Mouse (Mus musculus) left cerebral cortex, postnatal 4 days (tissue): ENCODE results near the gene Prelid3b. TPM values are rescaled to one million over a fixed set of nuclear protein-coding genes. Genes with fewer than 3 reads are reported as not detected.
A peak's percentile ranks its signal among the peaks of the same experiment; 100 is the strongest.

Experiments used
- DNase-seq: peaks from one replicate; pipeline ENCODE4 v3.0.0-alpha.2; 2022
- intact Hi-C: fragments of 180-260 bp; cut with DNase I; formaldehyde crosslinking; loops from one replicate; pipeline ENCODE4 v1.15.1; 2025
- total RNA-seq, 2 experiments: library from RNA; stranded (reverse); gene quantifications; 2 replicates each; pipeline ENCODE4 v1.2.3; 2021

Prelid3b gene
- total RNA-seq, 2 experiments from 2014 or later, result 54.4 to 57.0 TPM

DNA sequence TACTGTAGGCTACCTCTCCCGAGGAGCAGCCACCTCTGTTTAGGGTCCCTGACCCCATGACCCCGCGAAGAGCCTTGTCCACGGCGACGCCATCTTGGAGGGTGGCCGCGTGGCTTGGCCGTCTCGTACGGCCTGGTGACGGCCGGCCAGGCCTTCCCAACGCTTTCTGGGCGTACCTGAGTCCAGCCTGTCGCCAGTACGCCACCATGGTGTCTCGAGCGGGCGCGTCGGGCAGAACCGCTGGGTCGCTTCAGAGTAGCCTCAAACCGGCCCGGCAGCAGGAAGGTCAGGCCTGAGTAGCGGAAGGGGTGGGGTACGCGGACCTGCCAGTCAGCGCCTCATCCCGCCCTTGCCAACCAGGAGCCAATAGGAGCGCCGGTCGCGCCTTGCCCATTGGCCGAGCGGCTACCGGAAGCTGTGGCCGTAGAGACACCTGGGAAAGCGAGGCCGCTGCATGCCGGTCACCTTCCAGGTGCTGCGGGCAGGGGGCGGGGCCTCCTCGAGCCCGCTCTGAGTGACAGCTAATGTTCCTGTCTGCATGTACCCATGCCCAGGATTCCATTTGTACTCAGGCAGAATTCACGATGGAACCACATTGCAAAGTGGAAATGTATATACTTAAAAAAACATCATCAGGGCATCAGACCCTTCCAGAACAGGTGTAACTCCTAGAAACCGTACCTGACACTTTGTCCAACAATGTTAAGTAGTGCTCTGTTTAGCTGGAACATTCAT is 8.9 kb downstream of the Prelid3b start, which contains the start of gene Atp5e:
TSS of gene Atp5e (minus strand) at position 317 of the 735 bp plus-strand sequence.
- intact Hi-C loops, result loop anchor here (10.0 kb wide), 2 partner anchors 129 to 391 kb away; no protein-coding TSS in a partner anchor
- peak; percentile 96 for DNase-seq

DNA sequence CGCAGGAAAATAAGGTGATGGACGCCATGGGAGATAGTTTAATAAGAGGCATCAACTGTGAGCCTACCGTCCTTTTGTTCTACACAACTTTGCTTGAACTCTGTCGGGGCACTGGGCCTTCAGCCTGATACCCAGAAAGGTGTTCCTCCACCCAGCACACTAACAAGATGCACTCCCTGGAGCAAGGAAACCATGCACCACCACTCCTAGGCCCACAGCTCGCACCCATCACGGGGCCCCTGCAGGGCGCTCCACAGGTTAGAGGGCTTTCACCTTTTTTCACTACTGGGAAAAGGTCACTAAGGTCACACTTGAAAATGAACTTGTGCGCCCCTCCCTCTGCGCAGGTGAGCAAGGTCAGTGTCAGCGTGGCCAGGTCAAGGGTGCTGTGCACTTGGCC is 9.5 kb downstream of the Prelid3b start:
- DNase-seq, result peak; percentile 10
- intact Hi-C loops, result loop anchor here (10.0 kb wide), 2 partner anchors 129 to 391 kb away; no protein-coding TSS in a partner anchor

GRCm38 (mm10) chr2:174459365-174459764 is 13.5 kb downstream of the Prelid3b start:
- intact Hi-C loops, result no loop called here
- DNase-seq, result no peak

- no peak for DNase-seq
- intact Hi-C loops, result no loop called here
Measured at GRCm38 (mm10) chr2:174453681-174454080, 19.2 kb downstream of the Prelid3b start.

DNA sequence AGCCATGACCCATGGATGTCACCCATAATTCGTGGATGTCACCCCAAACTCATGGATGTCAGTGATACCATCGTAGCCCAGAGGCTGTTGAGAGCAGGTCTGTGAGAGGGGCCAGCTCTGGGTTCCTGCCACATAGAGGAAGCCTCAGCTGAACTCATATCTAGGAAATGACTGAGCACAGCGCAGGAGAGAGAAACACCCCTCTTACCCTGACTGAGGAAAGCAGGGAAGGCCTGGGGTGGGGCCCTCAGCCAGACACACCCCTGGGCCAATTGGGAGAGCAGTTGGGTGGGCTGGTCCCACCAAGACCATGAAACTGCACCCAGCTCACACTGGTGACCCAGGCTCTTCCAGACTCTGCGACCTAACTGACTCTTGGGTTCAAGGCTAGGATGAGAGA is 22.5 kb downstream of the Prelid3b start, which contains the start of gene Tubb1:
TSS of gene Tubb1 (plus strand) at position 343 of the 400 bp plus-strand sequence.
- intact Hi-C loops, result no loop called here

DNA sequence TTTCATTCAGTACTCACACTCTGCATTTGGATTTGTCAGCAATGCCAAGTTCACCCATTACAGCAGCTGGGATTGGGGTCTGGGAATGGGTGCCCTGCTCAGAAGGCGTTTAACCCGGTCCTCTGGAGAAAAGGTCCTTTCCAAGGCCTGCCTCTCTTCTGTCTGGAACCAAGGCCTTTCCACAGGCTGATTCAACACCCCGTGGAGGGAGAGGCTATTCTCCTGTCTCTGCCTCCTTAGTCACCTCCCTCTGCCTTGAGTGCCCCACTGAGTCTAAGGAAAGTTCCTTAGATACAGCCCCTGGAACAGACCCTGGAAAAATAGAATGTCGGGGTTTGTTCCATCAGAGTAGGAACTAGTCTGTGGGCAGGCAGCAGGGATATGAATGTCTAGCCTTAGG is 24.5 kb downstream of the Prelid3b start:
- no peak for DNase-seq
- intact Hi-C loops, result no loop called here

More for the DNA sequence above, 22.5 kb downstream of the Prelid3b start, which contains the start of gene Tubb1:
- no peak for DNase-seq

DNA sequence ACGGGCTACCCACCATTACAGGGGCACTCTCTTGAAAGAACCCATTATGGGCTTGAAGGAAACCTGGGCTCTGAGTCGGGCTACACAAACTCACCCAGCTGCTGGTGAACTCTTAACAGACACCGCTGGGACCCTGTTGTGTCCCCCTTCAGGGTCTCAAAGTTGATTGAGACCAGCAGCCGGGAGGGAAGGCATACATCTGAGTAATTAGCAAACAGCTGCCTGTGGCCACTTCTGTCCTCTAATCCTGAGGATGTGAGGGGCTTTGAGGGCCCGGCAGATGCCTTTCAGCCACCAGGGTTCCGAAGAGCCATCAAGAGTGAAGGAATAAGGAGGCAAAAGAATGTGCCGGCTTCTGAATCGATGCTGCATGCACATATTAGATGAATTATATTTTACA is 26.0 kb downstream of the Prelid3b start:
- intact Hi-C loops, result no loop called here
- DNase-seq, result no peak

DNA sequence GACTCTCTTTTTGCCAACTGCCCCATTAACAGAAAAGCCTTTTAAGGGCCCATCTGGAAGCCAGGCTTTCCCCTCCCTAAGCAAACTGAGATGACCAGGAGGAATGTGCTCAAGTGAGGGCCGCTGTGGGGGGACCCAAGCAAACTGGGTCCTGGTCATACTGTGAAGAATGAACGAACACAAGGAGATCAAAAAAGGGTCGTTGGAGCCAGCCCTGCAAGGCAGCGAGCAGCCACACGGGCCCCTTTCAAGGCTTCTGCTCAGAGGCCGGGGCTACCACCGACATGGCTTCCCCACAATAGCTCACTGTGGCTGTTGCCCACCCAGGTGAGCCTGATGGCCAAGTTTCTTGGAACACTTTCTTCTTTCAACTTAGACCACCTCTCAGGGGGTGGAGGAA is 26.4 kb downstream of the Prelid3b start:
- no peak for DNase-seq
- intact Hi-C loops, result no loop called here

- DNase-seq, result no peak
- intact Hi-C loops, result no loop called here
Measured at GRCm38 (mm10) chr2:174445018-174445417, 27.9 kb downstream of the Prelid3b start.

DNA sequence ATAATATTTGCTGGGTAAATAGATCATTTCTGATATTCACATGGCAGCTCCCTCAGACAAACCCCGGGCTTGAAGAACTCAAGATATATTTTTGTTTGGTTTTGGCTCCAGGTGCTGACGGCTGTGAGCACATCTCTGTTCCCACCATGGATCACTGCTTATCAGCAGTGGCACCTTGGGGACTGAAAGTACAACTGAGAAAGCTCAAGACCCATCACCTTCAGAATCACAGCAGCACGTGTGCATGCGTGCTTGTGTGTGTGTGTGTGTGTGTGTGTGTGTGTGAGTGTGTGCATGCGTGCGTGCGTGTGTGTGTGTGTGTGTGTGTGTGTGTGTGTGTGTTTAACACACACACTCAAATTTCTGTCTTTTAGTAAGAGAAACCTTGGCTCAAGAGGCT is 28.5 kb downstream of the Prelid3b start:
- intact Hi-C loops, result no loop called here

GRCm38 (mm10) chr2:174443046-174443445 is 29.8 kb downstream of the Prelid3b start:
- intact Hi-C loops, result no loop called here
- no peak for DNase-seq

More for the DNA sequence above, 28.5 kb downstream of the Prelid3b start:
- DNase-seq, result no peak

DNA sequence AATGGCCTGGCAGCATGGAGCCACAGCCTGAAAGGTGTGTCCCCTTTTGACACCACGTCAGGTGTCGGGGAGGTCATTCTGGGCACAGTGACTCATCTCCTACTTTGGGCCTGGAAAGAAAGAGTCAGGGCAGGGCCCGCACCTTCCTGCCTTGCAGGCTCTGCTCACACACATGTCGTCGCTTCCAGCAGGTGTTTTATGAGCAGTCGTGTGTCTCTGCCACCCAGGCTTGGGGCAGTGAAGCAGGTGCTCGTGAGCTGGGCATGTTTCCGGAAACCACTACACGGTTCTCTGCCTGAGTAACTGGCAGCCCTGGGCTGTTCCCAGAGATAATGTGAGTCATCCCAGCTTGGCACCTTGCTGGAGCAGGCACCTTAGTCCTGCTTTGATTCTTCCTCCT is 30.4 kb downstream of the Prelid3b start:
- intact Hi-C loops, result no loop called here
- DNase-seq, result no peak

DNA sequence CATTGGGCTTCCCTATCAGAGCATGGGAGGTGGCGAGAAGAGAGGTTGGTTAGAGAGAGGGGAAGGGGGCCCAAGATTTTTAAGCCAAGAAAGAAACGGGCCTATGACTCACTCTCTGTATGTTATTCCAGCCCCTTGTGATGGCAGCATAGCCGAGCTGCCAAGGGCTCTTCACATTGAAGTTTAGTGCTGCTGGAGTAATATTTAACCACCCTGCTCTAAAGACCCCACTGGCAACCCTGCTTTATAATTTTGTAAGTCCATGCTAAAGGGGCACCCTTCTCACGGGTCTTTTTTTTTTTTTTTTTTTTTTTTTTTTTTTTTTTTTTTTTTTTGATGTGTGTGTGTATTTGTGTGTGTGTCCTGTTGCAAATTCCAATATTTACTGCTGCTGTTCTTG is 31.0 kb downstream of the Prelid3b start:
- no peak for DNase-seq
- intact Hi-C loops, result no loop called here

DNA sequence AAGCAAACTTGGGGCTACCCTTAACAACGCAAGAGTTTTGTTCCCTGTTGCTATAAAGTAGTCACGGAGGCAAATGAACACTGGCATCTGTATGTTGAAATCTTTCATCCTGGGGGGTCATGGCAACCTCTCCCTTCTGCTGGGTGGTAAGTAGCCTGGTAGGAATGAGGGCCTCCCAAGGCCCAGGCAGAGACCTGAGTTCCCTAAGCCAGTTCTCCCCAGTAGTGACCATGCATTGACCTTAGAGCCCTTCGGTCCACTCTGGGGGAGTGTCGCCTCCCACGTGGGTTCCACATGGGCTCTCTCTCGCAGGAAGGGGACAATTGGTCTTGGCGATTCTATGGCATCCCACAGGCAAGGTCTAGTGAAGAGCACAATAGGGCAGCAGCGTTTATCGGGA is 32.9 kb downstream of the Prelid3b start:
- no peak for DNase-seq
- intact Hi-C loops, result no loop called here

DNA sequence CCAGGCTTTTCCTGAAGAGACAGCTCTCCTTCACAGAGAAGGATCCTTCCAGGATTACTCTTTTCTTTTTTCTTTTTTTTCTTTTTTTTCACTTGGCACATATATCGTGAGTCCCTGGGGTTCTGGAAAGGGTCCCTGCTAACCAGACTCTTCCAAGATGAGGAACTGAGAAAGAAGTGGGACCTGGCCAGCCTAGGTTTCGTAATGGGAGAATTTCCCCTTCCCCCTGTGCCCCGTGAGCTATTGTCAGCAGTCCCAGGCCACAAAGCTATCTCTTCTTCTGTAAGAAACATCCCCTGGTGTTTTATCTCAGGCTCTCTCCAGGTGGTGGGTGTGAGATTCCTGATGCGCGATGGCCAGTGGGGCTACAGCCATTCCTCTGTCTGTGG is 33.4 kb downstream of the Prelid3b start:
- no peak for DNase-seq
- intact Hi-C loops, result no loop called here

DNA sequence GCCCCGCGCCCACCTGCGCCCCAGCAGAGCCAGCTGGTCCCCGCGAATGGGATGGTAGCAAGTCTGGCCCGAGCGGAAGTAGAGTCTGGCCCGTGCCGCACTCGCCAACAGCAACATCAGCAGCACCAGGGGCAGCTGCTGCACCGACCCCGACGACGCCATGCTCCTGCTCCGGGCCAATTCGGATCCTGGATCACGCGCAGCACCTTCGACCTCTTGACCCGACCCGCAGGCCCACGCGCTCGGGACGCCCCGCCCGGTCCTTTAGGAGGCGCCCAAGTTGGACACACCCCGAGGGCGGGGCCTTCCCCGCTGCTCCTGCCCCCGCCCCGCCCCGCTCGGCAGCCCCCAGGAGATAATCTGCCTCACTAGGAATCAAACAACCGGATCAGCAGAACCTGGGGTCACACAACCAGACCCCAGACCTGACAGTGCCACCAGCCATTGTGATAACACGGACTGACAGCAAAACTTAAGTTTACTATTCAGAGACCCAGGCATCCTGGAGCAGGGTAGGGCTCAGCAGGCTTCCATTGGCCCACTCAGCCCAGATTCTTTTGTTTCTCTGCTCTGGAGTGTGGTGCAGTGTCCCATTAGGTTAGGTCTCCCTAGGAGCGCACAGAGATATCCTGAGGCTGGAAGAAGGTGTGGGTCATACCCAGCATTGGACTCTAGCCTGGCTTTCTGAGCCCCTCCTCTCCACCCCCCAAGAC is 34.0 kb downstream of the Prelid3b start, which contains the start of gene Ctsz:
TSS of gene Ctsz (minus strand) at position 303 of the 713 bp plus-strand sequence.
- peak; percentile 53 for DNase-seq
- intact Hi-C loops, result no loop called here

GRCm38 (mm10) chr2:174438181-174438580 is 34.7 kb downstream of the Prelid3b start:
- intact Hi-C loops, result no loop called here
- no peak for DNase-seq

DNA sequence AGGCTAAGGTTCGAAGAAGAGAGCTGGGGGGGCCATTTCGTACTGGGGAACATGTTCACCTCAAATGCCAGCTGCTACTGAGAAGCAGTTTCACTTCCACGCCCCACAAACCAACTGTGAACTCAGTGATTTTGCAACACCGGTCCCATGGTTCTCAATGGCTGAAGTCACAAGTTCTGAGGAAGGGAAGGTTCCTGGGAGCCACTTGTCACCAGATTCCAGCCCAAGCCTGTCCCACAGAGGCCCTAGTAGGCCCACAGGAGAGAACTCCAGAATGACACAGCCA is 35.2 kb downstream of the Prelid3b start:
- DNase-seq, result no peak
- intact Hi-C loops, result no loop called here

GRCm38 (mm10) chr2:174436916-174437696 is 35.8 kb downstream of the Prelid3b start:
- intact Hi-C loops, result no loop called here
- DNase-seq, result no peak

- intact Hi-C loops, result no loop called here
- no peak for DNase-seq
Measured at GRCm38 (mm10) chr2:174436076-174436701, 36.7 kb downstream of the Prelid3b start.

GRCm38 (mm10) chr2:174434943-174435342 is 37.9 kb downstream of the Prelid3b start:
- intact Hi-C loops, result no loop called here

More at GRCm38 (mm10) chr2:174434943-174435342, 37.9 kb downstream of the Prelid3b start:
- DNase-seq, result no peak
